Mouse (Mus musculus): ENCODE data around the gene Fes. TPM values are rescaled to one million over a fixed set of nuclear protein-coding genes. Genes with fewer than 3 reads are reported as not detected.

Gene Fes
- total RNA-seq, 2 experiments from 2014 or later, result 117 to 158 TPM

DNA sequence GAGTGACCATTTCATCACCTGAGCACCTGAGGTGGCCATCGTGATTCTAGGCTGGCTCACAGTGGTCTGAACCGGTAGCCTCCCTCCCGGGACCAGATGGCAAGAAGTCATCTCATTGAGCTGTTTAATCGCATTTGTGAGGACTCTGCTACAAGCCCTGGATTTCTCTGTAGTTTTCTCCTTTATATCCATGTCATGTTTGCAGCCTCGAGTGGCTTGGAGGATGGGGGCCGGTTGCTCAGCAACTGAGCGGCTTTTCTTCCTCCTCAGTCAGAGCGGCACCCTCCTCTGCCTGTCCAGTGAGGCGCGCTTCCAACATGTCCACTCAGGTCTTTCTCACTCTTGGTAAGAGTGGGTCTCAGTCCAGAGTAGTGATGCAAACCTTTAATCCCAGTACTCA, 11.6 kb downstream of the Fes start:
- ATAC-seq (replicated peaks; ENCODE audit: poor library complexity), result no peak

- peak; percentile 23 for ATAC-seq (replicated peaks; ENCODE audit: poor library complexity)
These were observed 12.2 kb downstream of the Fes start for GRCm38 (mm10) chr7:80375376-80376039.

GRCm38 (mm10) chr7:80374733-80375132, 13.0 kb downstream of the Fes start:
- ATAC-seq (replicated peaks; ENCODE audit: poor library complexity), result no peak

- no peak for ATAC-seq (replicated peaks; ENCODE audit: poor library complexity)
These were observed 13.5 kb downstream of the Fes start for GRCm38 (mm10) chr7:80374280-80374679.

DNA sequence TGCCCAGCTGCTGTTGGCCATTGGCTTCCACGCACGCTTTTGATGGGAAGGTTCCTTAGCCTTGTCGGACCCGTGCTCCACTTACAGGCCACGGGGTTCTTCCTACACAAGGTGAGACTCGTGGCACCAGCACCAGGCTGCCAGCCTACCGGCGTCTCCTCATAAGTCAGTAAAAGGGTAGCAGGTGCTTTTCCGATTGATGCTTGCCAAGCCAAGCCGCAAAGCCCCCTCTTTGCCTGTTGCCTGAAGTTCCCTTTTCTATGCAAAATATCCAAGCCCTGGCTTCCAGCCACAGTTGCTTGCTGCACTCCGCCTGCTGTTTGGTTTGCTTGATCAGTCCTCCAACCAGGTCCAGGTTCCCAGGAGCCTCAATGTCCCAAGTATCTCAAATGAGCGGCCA, 13.9 kb downstream of the Fes start:
- ATAC-seq (replicated peaks; ENCODE audit: poor library complexity), result no peak; the same call in 1 of the 2 replicates

GRCm38 (mm10) chr7:80373352-80373751, 14.4 kb downstream of the Fes start:
- no peak for ATAC-seq (replicated peaks; ENCODE audit: poor library complexity)

DNA sequence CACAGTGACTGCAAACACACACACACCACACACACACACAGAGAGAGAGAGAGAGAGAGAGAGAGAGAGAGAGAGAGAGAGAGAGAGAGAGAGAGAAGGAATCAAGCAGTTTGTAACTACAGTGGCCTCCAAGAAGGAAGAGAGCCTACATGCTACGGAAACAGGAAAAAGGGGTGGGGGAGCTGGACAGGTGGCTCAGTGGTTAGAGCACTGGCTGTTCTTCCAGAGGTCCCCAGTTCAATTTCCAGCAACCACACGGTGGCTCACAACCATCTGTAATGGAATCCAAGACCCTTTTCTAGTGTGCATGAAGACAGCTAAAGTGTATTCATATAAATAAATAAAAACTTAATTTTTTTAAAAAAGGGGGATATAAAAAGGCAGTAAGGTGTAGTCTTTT, 15.1 kb downstream of the Fes start:
- no peak for ATAC-seq (replicated peaks; ENCODE audit: poor library complexity)

- ATAC-seq (replicated peaks; ENCODE audit: poor library complexity), result no peak
These were observed 15.6 kb downstream of the Fes start for GRCm38 (mm10) chr7:80372166-80372565.

DNA sequence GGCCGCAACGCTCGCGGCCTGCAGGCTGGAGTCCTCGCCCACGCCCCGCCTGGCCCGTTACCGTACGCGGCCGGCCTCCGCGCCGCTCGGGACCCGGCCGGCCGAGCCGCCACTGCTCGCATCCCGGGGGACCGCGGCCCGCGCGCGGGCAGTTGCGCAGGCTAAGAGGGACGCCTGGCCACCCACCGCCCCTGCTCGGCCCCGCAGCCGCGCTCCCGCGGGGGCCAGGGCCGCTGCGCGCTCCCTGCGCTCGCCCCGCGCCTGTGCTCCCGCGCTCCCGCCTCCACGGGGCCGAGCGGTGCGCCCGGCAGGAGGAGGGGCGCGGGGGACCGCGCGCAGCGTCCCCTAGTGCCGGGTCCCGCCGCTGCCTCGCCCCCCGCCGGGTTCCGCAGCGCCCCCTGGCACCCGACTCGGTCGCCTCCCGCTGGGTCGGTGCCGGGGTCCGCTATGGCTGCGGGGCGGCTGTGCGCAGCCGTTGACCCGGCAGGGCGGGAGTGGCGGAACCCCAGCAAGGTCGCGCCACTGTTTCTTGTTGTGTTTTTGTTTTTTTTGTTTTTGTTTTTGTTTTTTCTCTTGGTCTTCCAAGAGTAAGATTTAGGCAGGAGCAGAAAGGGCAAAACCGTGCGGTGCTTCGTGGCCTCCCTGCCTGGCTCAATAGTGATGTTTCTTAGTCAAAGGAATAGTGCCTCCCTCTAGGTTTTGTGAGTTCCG, 16.6 kb downstream of the Fes start, which contains the start of gene Man2a2:
TSS of gene Man2a2 (minus strand) at position 335 of the 711 bp plus-strand sequence.
- ATAC-seq (replicated peaks; ENCODE audit: poor library complexity), result peak; percentile 44

GRCm38 (mm10) chr7:80370649-80371040, 17.1 kb downstream of the Fes start:
- peak; percentile 54 for ATAC-seq (replicated peaks; ENCODE audit: poor library complexity)

GRCm38 (mm10) chr7:80369967-80370431, 17.7 kb downstream of the Fes start:
- 0 out of 2 replicates have a peak, but pooled peaks have one; percentile 12 for ATAC-seq (replicated peaks; ENCODE audit: poor library complexity)

GRCm38 (mm10) chr7:80369461-80369860, 18.3 kb downstream of the Fes start:
- ATAC-seq (replicated peaks; ENCODE audit: poor library complexity), result no peak

- ATAC-seq (replicated peaks; ENCODE audit: poor library complexity), result peak; percentile 37
These were observed 18.9 kb downstream of the Fes start for GRCm38 (mm10) chr7:80368635-80369421.

GRCm38 (mm10) chr7:80368009-80368408, 19.7 kb downstream of the Fes start:
- ATAC-seq (replicated peaks; ENCODE audit: poor library complexity), result no peak

DNA sequence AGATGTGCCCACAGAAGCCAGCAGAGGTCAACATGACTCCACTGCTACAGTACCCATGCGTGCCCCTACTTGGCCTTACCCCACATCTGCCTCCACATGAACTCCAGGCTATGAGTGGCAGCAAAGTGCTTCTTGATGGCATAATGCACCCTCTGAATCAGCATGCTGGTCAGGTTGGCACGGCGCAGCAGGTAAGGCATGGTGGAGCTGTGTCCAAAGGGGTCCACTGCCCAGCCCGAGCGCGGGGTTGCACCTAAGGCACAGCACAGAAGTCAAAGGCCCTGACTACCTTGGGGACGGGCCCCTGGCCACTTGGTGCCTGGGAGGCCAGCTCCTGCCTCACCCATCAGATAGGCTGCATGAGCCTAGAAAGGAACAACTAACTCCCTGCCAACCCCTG, 20.5 kb downstream of the Fes start:
- ATAC-seq (replicated peaks; ENCODE audit: poor library complexity), result no peak

GRCm38 (mm10) chr7:80365759-80366158, 22.0 kb downstream of the Fes start:
- no peak for ATAC-seq (replicated peaks; ENCODE audit: poor library complexity)

GRCm38 (mm10) chr7:80360435-80360834, 27.3 kb downstream of the Fes start:
- no peak for ATAC-seq (replicated peaks; ENCODE audit: poor library complexity)

DNA sequence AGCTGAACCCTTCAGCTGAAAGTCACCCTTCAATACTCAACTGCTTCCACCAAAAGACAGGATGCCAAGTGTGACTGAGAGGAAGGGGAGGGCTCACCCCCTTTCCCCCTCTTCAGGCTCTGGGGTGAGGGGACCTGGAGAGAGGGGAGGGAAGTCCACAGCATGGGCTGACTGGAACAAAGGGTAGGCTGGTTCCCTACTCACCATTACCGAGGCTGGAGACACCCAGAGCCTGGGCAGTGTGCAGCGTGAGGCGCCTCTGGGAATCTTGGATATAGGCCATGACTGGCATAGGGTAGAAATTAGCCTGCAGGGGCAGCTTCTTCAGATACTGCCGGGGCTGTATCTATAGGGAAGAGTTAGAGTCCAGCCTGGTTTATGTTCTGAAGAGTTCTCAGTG, 29.7 kb downstream of the Fes start:
- ATAC-seq (replicated peaks; ENCODE audit: poor library complexity), result no peak

DNA sequence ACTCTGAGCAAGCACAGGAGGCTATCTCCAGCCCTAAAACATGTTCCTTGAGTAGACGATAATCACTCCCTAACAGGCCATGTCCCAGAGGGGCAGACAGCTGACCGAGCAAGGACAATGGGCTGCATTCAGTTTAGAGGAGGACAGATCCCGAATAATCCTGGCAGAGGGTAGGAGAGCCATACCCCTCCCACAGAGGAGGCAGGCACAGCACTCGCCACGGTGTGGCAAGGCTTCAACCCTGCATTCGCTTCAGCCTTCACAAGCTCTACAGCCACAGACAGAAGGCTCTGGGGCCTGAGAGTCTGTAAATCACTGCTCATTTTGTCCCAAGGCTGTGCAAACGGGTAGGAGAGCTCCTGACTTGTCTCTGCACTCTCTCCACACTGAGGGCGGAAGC, 30.6 kb downstream of the Fes start:
- ATAC-seq (replicated peaks; ENCODE audit: poor library complexity), result no peak

DNA sequence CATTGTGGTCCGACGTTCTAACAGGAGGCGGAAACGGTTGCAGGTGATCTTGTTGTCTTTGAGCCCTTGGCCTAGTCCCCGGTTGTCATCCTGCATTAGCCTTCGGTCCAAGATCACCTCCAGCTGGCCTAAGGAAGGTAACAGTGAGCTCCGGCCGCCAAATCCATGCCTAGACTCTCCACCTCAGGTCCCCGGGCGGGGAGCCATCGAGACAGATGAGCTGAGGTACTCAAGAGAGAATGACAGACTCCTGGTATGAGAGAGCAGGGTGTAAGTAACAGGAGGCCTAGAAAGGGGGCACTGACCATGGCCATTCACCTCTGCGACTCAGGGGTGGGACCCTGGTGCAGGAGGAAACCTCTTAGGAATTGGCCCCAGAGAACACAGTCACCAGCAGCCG, 31.4 kb downstream of the Fes start:
- ATAC-seq (replicated peaks; ENCODE audit: poor library complexity), result no peak

DNA sequence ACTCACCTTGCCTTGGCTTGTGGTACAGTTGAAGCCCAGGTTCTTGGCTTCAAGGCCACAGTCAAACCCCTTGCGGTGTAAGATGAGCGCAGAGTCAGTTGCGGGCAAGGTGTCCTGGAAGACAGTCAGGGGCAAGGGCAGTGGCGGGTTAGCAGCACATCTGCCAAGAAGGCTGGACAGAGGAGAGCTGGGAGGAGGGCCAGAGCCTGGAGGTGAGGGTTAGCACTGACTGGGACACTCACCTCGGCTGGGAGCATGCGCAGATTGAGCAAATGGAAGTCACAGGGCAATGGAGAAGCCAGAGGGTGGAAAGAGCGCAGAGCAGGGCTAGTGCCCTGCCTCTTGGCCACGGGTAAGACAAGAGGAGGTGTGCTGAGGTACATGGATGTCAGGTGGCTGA, 34.8 kb downstream of the Fes start:
- ATAC-seq (replicated peaks; ENCODE audit: poor library complexity), result no peak

GRCm38 (mm10) chr7:80350808-80351207, 36.9 kb downstream of the Fes start:
- peak; percentile 77 for ATAC-seq (replicated peaks; ENCODE audit: poor library complexity)
